Mouse (Mus musculus): ENCODE measurements around the gene Lonp2. TPM values are rescaled to one million over a fixed set of nuclear protein-coding genes. Genes with fewer than 3 reads are reported as not detected.

Gene Lonp2
- polyA plus RNA-seq, 1 experiment from 2014 or later, result 69.9 TPM

DNA sequence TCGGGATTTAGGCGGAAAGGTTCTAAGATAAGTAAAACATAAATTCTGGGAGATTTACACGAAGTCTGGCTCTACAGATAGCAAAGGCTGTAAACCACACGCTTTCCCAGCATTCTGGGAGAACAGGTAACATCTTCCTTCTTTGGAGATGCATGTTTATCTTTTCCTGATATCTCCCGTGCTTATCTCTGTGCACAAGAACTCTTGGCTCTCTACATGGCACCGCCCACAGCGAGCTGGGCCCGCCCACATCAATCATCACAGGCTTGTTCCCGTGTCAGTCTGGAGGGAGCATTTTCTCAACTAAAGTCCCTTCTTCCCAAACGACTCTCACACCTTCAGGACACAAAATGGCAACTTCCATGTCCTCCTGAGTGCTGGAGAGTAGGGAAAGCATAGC is 30.7 kb upstream of the Lonp2 start:
- Histone ChIP-seq H3K4me1 (replicated peaks) (no peaks in the 10 kb centered on the region), H3K9me3 (replicated peaks) (no peaks in the 10 kb centered on the region), H3K9ac (no peak overlapping the region), H3K27ac (ENCODE audit: poor library complexity, severe bottlenecking) (no peak overlapping the region), H3K4me3 (no peak overlapping the region), H3K27me3 (replicated peaks) (no peaks in the 10 kb centered on the region), H3K36me3 (no peaks in the 10 kb centered on the region), H3K4me2 (no peak overlapping the region)
- WGBS, result 52% methylated on average over 10 of the region's 10 CpGs
- no peak for ATAC-seq (ENCODE audit: insufficient number of reproducible peaks, low FRiP score)

DNA sequence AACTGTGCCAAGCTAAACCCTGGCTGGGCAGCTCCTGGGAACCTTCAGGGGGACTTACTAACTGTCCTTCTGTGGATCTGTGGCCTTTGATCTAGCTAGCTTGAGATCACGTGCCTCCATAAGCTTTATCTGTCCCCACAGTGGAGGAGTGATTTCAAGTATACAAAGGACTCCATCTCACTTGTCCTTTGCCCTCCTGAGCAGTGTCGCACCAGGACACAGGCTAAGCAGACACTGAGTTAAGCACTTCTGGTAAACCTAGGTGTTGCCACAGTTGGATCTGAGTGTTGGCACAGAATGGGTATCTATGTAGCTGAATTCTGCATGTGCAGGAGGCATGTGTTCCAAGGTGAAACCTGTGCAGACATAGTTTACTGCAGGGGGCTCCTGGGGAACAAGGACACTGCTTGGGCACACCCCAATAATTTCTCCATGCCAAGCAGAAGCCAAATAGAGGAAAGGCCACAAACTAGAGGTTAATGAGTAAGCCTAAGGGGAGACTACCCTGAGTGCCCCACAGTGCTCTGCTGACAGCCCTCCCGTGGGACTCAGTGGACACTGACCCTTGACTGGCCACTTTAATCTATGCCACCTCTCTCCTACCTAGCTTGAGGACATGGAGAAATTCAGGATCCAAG is 29.6 kb upstream of the Lonp2 start:
- Histone ChIP-seq H3K9me3 (replicated peaks) (no peaks in the 10 kb centered on the region), H3K9ac (no peak overlapping the region), H3K4me3 (no peak overlapping the region), H3K27me3 (replicated peaks) (no peaks in the 10 kb centered on the region), H3K36me3 (no peaks in the 10 kb centered on the region), H3K4me2 (no peak overlapping the region), H3K4me1 (replicated peaks) (no peaks in the 10 kb centered on the region), H3K27ac (ENCODE audit: poor library complexity, severe bottlenecking) (no peak overlapping the region)
- no peak for ATAC-seq (ENCODE audit: insufficient number of reproducible peaks, low FRiP score)
- WGBS, result 57% methylated on average over 3 of the region's 3 CpGs

DNA sequence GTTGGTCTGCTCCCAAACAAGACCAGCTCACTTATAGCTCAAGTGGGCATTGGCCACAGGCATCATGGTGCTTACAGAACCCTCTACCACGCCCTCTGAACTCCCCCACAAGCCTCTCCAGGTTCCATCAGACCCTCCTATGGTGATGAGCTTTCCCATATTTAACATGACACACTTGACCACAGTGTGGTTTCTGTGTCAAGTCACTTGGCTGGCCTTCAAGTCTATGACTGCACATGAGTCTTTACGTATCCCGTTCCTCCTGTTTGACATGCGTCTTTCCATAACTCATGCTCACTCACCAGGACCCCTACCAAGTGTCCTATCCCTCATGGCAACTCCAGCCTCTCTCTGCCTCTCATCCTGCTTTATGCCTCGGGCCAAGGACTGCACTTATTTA is 28.2 kb upstream of the Lonp2 start:
- H3K9ac ChIP-seq, result no peak overlapping the region
- no peak for ATAC-seq (ENCODE audit: insufficient number of reproducible peaks, low FRiP score)
- no peaks in the 10 kb centered on the region for H3K36me3 ChIP-seq
- WGBS, result 80% methylated on average over 5 of the region's 5 CpGs
- H3K4me1 ChIP-seq (replicated peaks), result no peaks in the 10 kb centered on the region
- no peak overlapping the region for H3K4me2 ChIP-seq
- no peak overlapping the region for H3K4me3 ChIP-seq
- H3K27ac ChIP-seq (ENCODE audit: poor library complexity, severe bottlenecking), result no peak overlapping the region
- no peaks in the 10 kb centered on the region for H3K27me3 ChIP-seq (replicated peaks)
- no peaks in the 10 kb centered on the region for H3K9me3 ChIP-seq (replicated peaks)

DNA sequence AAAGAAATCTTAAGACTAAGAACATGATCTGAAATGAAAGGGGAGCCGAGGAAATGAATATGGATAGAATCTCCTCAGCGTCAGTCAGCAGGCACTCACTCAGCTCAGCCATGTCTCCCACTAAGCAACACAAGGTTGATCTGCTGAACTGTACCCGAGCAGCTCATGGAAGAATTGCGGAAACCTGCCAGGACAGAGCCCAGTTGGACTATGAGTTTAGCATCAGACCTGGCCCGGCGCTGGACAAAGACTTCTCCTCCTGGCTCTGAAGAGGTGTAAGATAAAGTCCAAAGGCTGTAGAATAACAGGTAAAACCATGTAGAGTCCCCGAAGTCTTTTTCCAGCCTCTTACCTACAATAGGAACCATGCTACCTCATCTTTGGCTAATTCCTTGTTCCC is 26.2 kb upstream of the Lonp2 start:
- Histone ChIP-seq H3K4me1 (replicated peaks) (no peaks in the 10 kb centered on the region), H3K9me3 (replicated peaks) (no peaks in the 10 kb centered on the region), H3K4me2 (no peak overlapping the region), H3K36me3 (no peaks in the 10 kb centered on the region), H3K4me3 (no peak overlapping the region), H3K27me3 (replicated peaks) (no peaks in the 10 kb centered on the region), H3K27ac (ENCODE audit: poor library complexity, severe bottlenecking) (no peak overlapping the region), H3K9ac (no peak overlapping the region)
- ATAC-seq (ENCODE audit: insufficient number of reproducible peaks, low FRiP score), result no peak
- WGBS, result 79% methylated on average over 7 of the region's 7 CpGs

DNA sequence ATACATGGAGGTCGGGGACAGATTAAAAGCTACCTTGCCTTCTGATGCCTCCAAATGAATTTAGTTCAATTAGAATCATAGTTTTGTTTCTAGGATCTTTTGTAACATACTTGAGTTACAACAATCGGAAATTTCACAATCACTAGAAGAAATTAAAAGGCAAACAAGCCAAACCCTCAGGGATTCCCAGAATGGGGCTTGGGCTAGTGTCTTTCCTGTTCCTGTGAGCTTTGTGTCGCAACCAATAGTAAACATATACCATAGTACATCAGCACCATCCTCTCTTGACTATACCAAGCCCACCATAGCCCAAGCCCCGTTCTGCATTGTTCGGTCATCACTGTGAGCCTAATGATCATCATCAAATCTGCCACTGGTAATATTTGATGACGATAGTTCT is 24.5 kb upstream of the Lonp2 start:
- Histone ChIP-seq H3K4me1 (replicated peaks) (no peaks in the 10 kb centered on the region), H3K27ac (ENCODE audit: poor library complexity, severe bottlenecking) (no peak overlapping the region), H3K4me2 (no peak overlapping the region), H3K4me3 (no peak overlapping the region), H3K9ac (no peak overlapping the region), H3K27me3 (replicated peaks) (no peaks in the 10 kb centered on the region), H3K9me3 (replicated peaks) (no peaks in the 10 kb centered on the region), H3K36me3 (no peaks in the 10 kb centered on the region)
- 80% methylated on average over 6 of the region's 6 CpGs for WGBS
- no peak for ATAC-seq (ENCODE audit: insufficient number of reproducible peaks, low FRiP score)

DNA sequence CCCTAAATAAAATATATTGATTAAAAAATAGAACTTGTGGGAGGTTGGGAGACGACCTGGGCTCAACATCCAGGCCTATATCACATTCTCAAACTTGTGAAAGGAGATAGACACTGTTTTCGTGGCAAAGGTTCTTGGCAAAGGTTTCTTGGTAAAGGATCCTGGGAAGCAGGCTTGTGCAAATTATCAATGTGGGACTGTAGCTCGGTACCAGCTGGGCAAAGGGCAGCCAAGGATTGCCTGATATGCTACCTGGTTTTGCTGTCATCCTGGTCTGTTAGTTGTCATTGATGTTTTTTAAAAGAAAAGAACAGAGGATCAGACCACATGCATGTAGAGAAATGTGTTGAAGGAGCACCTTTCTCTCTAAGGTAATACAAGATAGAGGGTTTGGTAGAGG is 23.5 kb upstream of the Lonp2 start:
- no peaks in the 10 kb centered on the region for H3K27me3 ChIP-seq (replicated peaks)
- no peak overlapping the region for H3K9ac ChIP-seq
- H3K4me2 ChIP-seq, result no peak overlapping the region
- H3K9me3 ChIP-seq (replicated peaks), result no peaks in the 10 kb centered on the region
- 69% methylated on average over 3 of the region's 3 CpGs for WGBS
- no peak overlapping the region for H3K4me3 ChIP-seq
- no peaks in the 10 kb centered on the region for H3K4me1 ChIP-seq (replicated peaks)
- H3K36me3 ChIP-seq, result no peaks in the 10 kb centered on the region
- no peak overlapping the region for H3K27ac ChIP-seq (ENCODE audit: poor library complexity, severe bottlenecking)
- ATAC-seq (ENCODE audit: insufficient number of reproducible peaks, low FRiP score), result no peak

DNA sequence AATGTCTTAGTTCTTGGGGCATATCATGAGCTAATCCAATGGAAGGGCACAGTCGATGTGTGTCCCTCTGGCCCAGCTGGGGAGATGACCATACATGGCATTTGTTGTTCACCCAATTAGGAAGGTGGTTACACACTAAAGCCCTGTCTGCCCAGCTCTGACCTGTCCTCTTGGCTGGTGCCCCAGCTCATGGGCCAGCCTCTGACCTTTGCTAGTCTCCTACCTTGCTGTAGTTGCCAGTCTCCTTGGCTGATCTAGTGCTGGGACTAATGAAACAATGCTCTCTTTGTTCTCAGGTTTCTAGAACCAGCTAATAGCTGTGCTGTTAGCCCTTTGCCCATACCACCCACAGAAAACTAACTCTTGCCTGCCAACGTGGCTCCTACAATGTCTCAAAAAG is 20.7 kb upstream of the Lonp2 start:
- Histone ChIP-seq H3K36me3 (no peaks in the 10 kb centered on the region), H3K4me2 (no peak overlapping the region), H3K27ac (ENCODE audit: poor library complexity, severe bottlenecking) (no peak overlapping the region), H3K27me3 (replicated peaks) (no peaks in the 10 kb centered on the region), H3K4me1 (replicated peaks) (no peaks in the 10 kb centered on the region), H3K9ac (no peak overlapping the region), H3K9me3 (replicated peaks) (no peaks in the 10 kb centered on the region), H3K4me3 (no peak overlapping the region)
- ATAC-seq (ENCODE audit: insufficient number of reproducible peaks, low FRiP score), result no peak
- WGBS, result 71% methylated on average over 2 of the region's 2 CpGs

DNA sequence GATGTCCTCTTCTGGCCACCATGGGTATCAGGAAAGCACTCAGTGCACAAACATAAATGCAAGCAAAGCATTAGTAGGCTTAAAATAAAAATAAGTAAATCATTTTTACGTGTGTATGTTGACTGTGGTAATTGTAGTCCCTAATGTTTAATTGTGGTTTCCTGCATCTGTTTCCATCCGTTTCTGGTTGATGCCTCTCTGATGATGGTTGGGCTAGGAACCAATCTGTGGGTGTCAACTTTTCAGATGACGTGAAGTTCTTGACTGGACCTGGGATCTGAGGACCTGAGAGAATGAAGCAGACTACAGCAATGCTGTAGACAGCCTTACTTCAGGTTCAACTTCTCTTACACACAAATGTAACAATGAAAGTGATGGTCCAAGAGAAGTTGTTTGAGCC is 19.2 kb upstream of the Lonp2 start:
- Histone ChIP-seq H3K4me2 (no peak overlapping the region), H3K36me3 (no peaks in the 10 kb centered on the region), H3K27me3 (replicated peaks) (no peaks in the 10 kb centered on the region), H3K4me3 (no peak overlapping the region), H3K27ac (ENCODE audit: poor library complexity, severe bottlenecking) (no peak overlapping the region), H3K4me1 (replicated peaks) (no peaks in the 10 kb centered on the region), H3K9ac (no peak overlapping the region), H3K9me3 (replicated peaks) (no peaks in the 10 kb centered on the region)
- no peak for ATAC-seq (ENCODE audit: insufficient number of reproducible peaks, low FRiP score)
- 71% methylated on average over 3 of the region's 3 CpGs for WGBS

DNA sequence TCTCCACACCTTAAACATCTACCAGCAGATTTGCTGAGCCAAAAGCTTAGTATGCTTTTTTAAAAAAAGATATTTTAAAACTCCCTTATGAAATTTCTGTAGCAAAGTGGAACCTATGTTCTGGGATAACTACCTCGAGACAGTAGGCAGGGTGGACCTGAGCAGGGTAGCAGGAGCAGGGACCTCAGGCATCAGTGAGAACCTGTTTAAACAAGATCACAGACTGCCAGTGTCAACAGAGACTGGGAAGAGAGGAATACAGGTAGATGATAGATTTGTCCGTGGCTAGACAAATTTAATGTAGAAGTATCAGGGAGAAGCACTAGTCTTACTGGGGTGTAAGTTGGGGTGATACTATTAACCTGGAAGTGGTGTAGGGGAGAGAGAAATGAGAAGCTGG is 10.0 kb upstream of the Lonp2 start:
- H3K36me3 ChIP-seq, result no peaks in the 10 kb centered on the region
- H3K4me3 ChIP-seq, result no peak overlapping the region
- no peaks in the 10 kb centered on the region for H3K27me3 ChIP-seq (replicated peaks)
- ATAC-seq (ENCODE audit: insufficient number of reproducible peaks, low FRiP score), result no peak
- H3K9ac ChIP-seq, result no peak overlapping the region
- H3K4me1 ChIP-seq (replicated peaks), result no peaks in the 10 kb centered on the region
- WGBS, result 68% methylated on average over 2 of the region's 2 CpGs
- peaks cover 7% of the 10 kb centered on the region; the same call in 1 of the 2 replicates for H3K9me3 ChIP-seq (replicated peaks)
- H3K4me2 ChIP-seq, result no peak overlapping the region
- H3K27ac ChIP-seq (ENCODE audit: poor library complexity, severe bottlenecking), result no peak overlapping the region

DNA sequence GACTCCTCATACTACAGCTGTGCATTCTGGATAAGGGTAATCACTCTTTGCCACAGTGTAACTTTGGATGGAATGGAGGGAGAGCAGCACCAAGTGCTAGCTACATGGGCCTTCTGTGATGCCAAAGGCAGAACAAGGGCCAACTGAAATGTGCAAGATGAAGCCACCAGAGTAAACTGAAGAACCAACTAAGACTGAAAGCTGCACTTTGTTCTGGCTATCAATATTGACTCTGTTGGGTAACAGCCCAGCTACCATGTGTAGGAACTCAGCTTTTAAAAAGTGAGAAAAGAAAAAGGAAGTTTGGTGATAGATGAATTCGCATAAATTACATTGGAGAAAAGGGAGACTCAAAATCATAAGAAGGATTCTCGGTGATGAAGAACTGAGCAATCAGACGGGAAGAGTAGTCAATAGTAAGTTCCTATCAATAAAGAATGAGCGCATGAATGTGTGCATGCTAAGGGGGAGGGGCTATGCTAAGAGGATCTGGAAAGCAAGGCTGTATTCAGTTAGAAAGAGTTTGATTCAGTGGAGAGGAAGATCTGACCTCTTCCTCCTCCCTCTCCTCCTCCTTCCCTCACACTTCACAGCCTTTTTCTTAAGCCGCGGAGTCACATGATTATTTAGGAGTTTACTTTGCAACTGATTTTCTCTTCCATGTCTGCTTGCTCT is 8.6 kb upstream of the Lonp2 start:
- H3K9me3 ChIP-seq (replicated peaks), result peaks cover 7% of the 10 kb centered on the region; the same call in 1 of the 2 replicates
- no peaks in the 10 kb centered on the region for H3K27me3 ChIP-seq (replicated peaks)
- no peak overlapping the region for H3K9ac ChIP-seq
- no peaks in the 10 kb centered on the region for H3K4me1 ChIP-seq (replicated peaks)
- no peak overlapping the region for H3K4me3 ChIP-seq
- H3K27ac ChIP-seq (ENCODE audit: poor library complexity, severe bottlenecking), result no peak overlapping the region
- no peaks in the 10 kb centered on the region for H3K36me3 ChIP-seq
- WGBS, result 84% methylated on average over 6 of the region's 6 CpGs
- H3K4me2 ChIP-seq, result no peak overlapping the region
- ATAC-seq (ENCODE audit: insufficient number of reproducible peaks, low FRiP score), result no peak

DNA sequence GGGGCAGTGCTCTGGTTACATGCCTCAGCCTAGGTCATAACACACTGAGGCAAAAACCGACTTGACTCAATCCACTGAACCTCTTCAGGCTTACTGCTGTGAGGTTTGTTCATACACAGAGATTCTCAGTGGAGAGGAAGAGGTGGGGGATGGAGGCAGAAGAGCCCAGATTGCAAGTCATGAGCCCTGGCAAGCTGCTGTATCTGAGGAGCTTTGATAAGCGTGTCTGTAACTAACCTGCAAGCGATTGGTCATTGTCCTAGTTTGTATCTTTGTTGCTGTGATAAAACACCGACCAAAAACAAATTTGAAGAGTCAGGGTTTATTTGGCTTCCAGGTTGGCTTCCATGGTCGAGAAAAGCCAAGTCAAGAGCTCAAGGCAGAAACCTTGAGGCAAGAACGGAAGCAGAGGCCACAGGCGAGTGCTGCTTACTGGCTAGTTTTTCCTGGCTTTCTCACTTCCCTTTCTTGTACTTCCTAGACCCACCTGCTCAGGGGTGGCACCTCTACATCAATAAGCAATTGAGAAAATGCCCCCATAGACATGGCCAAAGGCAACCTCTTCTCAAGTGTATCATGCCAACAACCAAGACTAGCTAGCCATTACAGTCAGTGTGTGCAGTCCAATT is 6.0 kb upstream of the Lonp2 start:
- Histone ChIP-seq H3K27ac (ENCODE audit: poor library complexity, severe bottlenecking) (no peak overlapping the region), H3K4me2 (no peak overlapping the region), H3K4me1 (replicated peaks) (no peaks in the 10 kb centered on the region), H3K9me3 (replicated peaks) (no peaks in the 10 kb centered on the region), H3K27me3 (replicated peaks) (no peaks in the 10 kb centered on the region), H3K9ac (no peak overlapping the region), H3K36me3 (no peaks in the 10 kb centered on the region), H3K4me3 (no peak overlapping the region)
- peak; percentile 66 for ATAC-seq (ENCODE audit: insufficient number of reproducible peaks, low FRiP score)
- 59% methylated on average over 7 of the region's 7 CpGs for WGBS
